Comparison of ENCODE assay signal across 8 mouse cellular contexts in the genomic region with DNA sequence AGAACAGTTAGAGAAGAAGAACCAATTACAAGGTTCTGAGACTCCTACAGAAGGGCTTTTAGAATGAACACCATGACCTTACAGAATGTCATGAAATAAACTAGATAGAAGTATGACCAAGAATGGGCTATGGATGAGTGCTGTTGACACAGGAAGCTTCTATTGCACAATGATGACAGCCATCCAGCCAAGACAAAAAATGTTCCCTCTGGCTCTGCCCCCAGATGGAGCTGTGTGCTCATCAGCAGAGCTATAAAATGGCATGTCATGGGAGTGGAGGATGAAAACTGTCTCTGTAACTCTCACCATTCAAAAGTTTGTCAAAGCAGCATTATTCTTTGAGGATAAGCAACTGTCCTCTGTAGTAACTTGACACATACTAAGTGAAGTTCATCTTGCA.
DNase-seq lines count a peak whose midpoint lies in the region; ATAC-seq and TF ChIP-seq lines count a peak whose summit lies in the region.

No protein-coding gene starts in this region.

- DNase-seq in kidney, postnatal 14 days, result peak; percentile 42
- peak; percentile 12 for DNase-seq in CH12.LX (ENCODE audit: extremely low read depth)
- DNase-seq in adrenal gland, postnatal 25 days, result peak; percentile 35
- peak; percentile 32 for DNase-seq in heart, postnatal 4 days
- no peak for DNase-seq in thymus, postnatal 14 days
- DNase-seq in urinary bladder, postnatal 10 days (ENCODE audit: low spot score), result no peak

- no peaks in the 10 kb centered on the region for H3K4me1 ChIP-seq in kidney, embryonic 15.5 days
- no peaks in the 10 kb centered on the region for H3K4me1 ChIP-seq in CH12.LX (ENCODE audit: control insufficient read depth in 1 of 2, insufficient read depth in 2 of 2)

- H3K36me3 ChIP-seq in kidney, embryonic 15.5 days, result no peaks in the 10 kb centered on the region
- no peaks in the 10 kb centered on the region for H3K36me3 ChIP-seq in CH12.LX (replicated peaks in 1 of 2; ENCODE audit: control insufficient read depth in 1 of 2, insufficient read depth in 1 of 2, low read length in 1 of 2)

- TF ChIP-seq CTCF in CH12.LX (conservative IDR thresholded peaks at IDR 0.05 in 1 of 2, IDR thresholded peaks at IDR 0.05 in 1 of 2; ENCODE audit: low read depth in 2 of 2, low read length in 2 of 2), result peak in 1 of 2 experiments; percentile 69; a peak in 3 of 4 replicates

- no peak overlapping the region for H3K9ac ChIP-seq in kidney, embryonic 15.5 days
- no peak overlapping the region for H3K9ac ChIP-seq in CH12.LX (ENCODE audit: insufficient read depth, low read depth)

- TF ChIP-seq RAD21 in CH12.LX (IDR thresholded peaks at IDR 0.05; ENCODE audit: low read depth, low read length), result peak; percentile 79

- no peak for ATAC-seq in kidney, embryonic 15.5 days (replicated peaks; ENCODE audit: low FRiP score)
- ATAC-seq in neutrophil, adult 5-6 weeks (ENCODE audit: extremely low read depth, insufficient number of reproducible peaks, low FRiP score, poor library complexity, severe bottlenecking), result 0 out of 2 replicates have a peak, but pooled peaks have one; percentile 30

- no peaks in the 10 kb centered on the region for H3K9me3 ChIP-seq in kidney, embryonic 15.5 days (replicated peaks)
- H3K9me3 ChIP-seq in CH12.LX (replicated peaks; ENCODE audit: low read length), result no peaks in the 10 kb centered on the region

- H3K79me2 ChIP-seq in CH12.LX (replicated peaks; ENCODE audit: control insufficient read depth, extremely low read depth, insufficient read depth, poor library complexity, severe bottlenecking), result no peaks in the 10 kb centered on the region

- dilution Hi-C loops in CH12.LX (cut with MboI; ENCODE audit: extremely low pct_ligation_motif_present, extremely low pct_unique_long_range_greater_than_20kb, low sequenced_read_pairs), result no loop called here

- H3K4me3 ChIP-seq in kidney, embryonic 15.5 days (replicated peaks), result no peak overlapping the region
- no peak overlapping the region for H3K4me3 ChIP-seq in CH12.LX (replicated peaks in 1 of 3; ENCODE audit: low read depth in 2 of 3, low read length in 2 of 3, poor library complexity in 1 of 3)

- TF ChIP-seq POLR2A in CH12.LX (IDR thresholded peaks at IDR 0.05; ENCODE audit: low read depth, low read length), result no peak

- no peak for TF ChIP-seq EP300 in CH12.LX (IDR thresholded peaks at IDR 0.05; ENCODE audit: low read length)

- no peak overlapping the region for H3K27ac ChIP-seq in kidney, embryonic 15.5 days
- H3K27ac ChIP-seq in CH12.LX (ENCODE audit: insufficient read depth, low read depth), result no peak overlapping the region

- H3K27me3 ChIP-seq in kidney, embryonic 15.5 days, result no peaks in the 10 kb centered on the region
- H3K27me3 ChIP-seq in CH12.LX (replicated peaks), result no peaks in the 10 kb centered on the region

- in situ Hi-C loops in CH12.LX (cut with MboI; ENCODE audit: low pct_ligation_motif_present, low pct_unique_long_range_greater_than_20kb, low sequenced_read_pairs), result no loop called here

- no peak overlapping the region for H3K4me2 ChIP-seq in kidney, embryonic 15.5 days
- H3K4me2 ChIP-seq in CH12.LX (ENCODE audit: insufficient read depth, low read depth, poor library complexity, severe bottlenecking), result no peak overlapping the region

TF ChIP-seq in CH12.LX, 34 proteins besides CTCF, POLR2A, EP300 and RAD21:
- TF ChIP-seq ZNF384 (IDR thresholded peaks at IDR 0.05; ENCODE audit: low read depth, low read length), result peak; percentile 37; the same call in 1 of the 2 replicates
- TF ChIP-seq BHLHE40 (IDR thresholded peaks at IDR 0.05; ENCODE audit: low read depth, low read length), result no peak
- TF ChIP-seq SMC3 (IDR thresholded peaks at IDR 0.05; ENCODE audit: low read depth, low read length), result peak; percentile 72
- TF ChIP-seq ZC3H11A (IDR thresholded peaks at IDR 0.05; ENCODE audit: low read depth, low read length), result peak; percentile 49
- TF ChIP-seq TBP (conservative IDR thresholded peaks at IDR 0.05; ENCODE audit: low read depth, low read length), result no peak
- TF ChIP-seq PAX5 (IDR thresholded peaks at IDR 0.05; ENCODE audit: low read length), result no peak

Comparison
In these comparisons a context has a peak if more than half of its experiments do, and no peak if none do; other contexts are left out.
1. DNase-seq: peak in kidney, postnatal 14 days (single experiment), CH12.LX (single experiment), adrenal gland, postnatal 25 days (single experiment) and heart, postnatal 4 days (single experiment); none in thymus, postnatal 14 days (single experiment) and urinary bladder, postnatal 10 days (single experiment).